Mouse (Mus musculus): ENCODE results near the gene Znrf1. TPM values are rescaled to one million over a fixed set of nuclear protein-coding genes. Genes with fewer than 3 reads are reported as not detected.

The Znrf1 gene
- polyA plus RNA-seq, 1 experiment, result 36.6 TPM

DNA sequence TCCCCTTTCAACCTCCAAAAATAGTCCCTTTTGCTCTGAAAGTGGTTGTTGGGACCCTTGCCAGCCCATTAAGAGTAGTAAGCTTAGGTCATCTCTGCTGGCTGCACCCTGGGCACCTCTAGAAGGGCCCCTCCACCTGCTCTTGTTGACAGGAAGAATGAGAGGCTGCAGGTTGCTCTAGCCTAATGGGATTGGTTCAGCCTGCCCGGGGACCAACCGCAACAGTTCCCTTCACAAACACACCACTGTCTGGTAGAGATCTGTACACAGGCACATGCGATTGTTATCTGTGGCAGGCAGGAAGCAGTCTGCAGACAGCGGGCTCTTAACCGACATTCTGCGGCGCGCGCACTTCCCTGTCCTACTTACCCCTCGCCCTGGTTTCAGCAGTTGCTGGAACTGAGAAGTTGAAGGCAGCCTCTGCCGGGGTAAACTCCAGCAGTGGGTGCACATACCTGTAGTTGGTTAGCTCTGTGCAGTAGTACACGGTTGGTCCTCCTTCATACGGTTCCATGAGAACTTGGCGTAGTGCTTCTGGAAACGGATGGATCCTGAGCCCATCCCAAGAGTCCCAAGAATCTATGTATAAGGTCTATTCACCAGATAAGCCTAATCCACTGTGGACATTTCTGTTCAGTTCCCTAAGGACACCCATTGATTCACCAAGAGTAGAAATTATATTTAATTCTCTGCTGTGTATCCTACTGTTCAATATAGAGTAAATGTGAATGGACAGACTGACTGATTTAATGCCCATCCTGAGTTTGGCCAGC lies 60.0 kb downstream of the Znrf1 start:
- no peak for TF ChIP-seq CTCF (IDR thresholded peaks at IDR 0.05; ENCODE audit: control insufficient read depth, insufficient read depth, insufficient read length)
- TF ChIP-seq CEBPB (IDR thresholded peaks at IDR 0.05; ENCODE audit: low read depth), result no peak
- TF ChIP-seq FOSL1 (IDR thresholded peaks at IDR 0.05; ENCODE audit: insufficient read depth, low read length, poor library complexity, severe bottlenecking), result no peak
- TF ChIP-seq USF1 (IDR thresholded peaks at IDR 0.05; ENCODE audit: low read depth), result no peak
- no peak for TF ChIP-seq MYOG (IDR thresholded peaks at IDR 0.05; ENCODE audit: control insufficient read depth, extremely low read depth, insufficient read length)
- no peak for TF ChIP-seq MYOD1 (IDR thresholded peaks at IDR 0.05; ENCODE audit: control insufficient read depth, insufficient read length, low read depth)
- TF ChIP-seq MAX (IDR thresholded peaks at IDR 0.05), result no peak
- Histone ChIP-seq H3K79me2 (ENCODE audit: control insufficient read depth, insufficient read depth) (peaks cover 99% of the 10 kb centered on the region), H3K4me3 (ENCODE audit: insufficient read depth, poor library complexity, severe bottlenecking) (no peak overlapping the region)

DNA sequence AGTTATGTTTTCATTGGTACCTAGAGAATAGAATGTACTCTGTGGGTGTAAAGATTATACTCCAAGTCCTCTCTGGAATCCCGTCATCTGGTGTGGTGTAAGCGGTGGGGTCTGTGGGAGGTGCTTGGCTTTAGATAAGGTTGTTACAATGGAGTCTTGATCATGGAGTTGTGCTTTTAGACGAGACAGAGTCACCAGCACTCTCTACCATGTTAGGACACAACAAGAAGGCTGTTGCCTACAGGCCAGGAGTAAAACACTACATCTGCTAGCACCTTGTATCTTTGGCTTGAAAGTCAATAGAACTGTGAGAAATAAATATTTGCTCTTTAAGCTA lies 60.6 kb downstream of the Znrf1 start:
- no peaks in the 10 kb centered on the region for H3K27me3 ChIP-seq (ENCODE audit: control insufficient read depth, insufficient read depth, insufficient read length)
- H3K4me3 ChIP-seq (ENCODE audit: insufficient read depth, poor library complexity, severe bottlenecking), result no peak overlapping the region
- H3K79me3 ChIP-seq (ENCODE audit: low read depth), result peaks cover 60% of the 10 kb centered on the region
- peaks cover 99% of the 10 kb centered on the region for H3K79me2 ChIP-seq (ENCODE audit: control insufficient read depth, insufficient read depth)
- no peak overlapping the region for H3ac ChIP-seq (ENCODE audit: control insufficient read depth, insufficient read length, low read depth)
- TF ChIP-seq MYOG (IDR thresholded peaks at IDR 0.05; ENCODE audit: control insufficient read depth, extremely low read depth, insufficient read length) (no peak), MYOD1 (IDR thresholded peaks at IDR 0.05; ENCODE audit: control insufficient read depth, insufficient read length, low read depth) (no peak), MAX (IDR thresholded peaks at IDR 0.05) (no peak), CTCF (IDR thresholded peaks at IDR 0.05; ENCODE audit: control insufficient read depth, insufficient read depth, insufficient read length) (no peak), FOSL1 (IDR thresholded peaks at IDR 0.05; ENCODE audit: insufficient read depth, low read length, poor library complexity, severe bottlenecking) (no peak), USF1 (IDR thresholded peaks at IDR 0.05; ENCODE audit: low read depth) (no peak), CEBPB (IDR thresholded peaks at IDR 0.05; ENCODE audit: low read depth) (no peak)
- no peaks in the 10 kb centered on the region for H3K36me3 ChIP-seq (ENCODE audit: control insufficient read depth, insufficient read depth)

More for the DNA sequence above, 60.0 kb downstream of the Znrf1 start:
- peaks cover 66% of the 10 kb centered on the region for H3K79me3 ChIP-seq (ENCODE audit: low read depth)
- H3ac ChIP-seq (ENCODE audit: control insufficient read depth, insufficient read length, low read depth), result no peak overlapping the region
- H3K27me3 ChIP-seq (ENCODE audit: control insufficient read depth, insufficient read depth, insufficient read length), result no peaks in the 10 kb centered on the region
- no peaks in the 10 kb centered on the region for H3K36me3 ChIP-seq (ENCODE audit: control insufficient read depth, insufficient read depth)

DNA sequence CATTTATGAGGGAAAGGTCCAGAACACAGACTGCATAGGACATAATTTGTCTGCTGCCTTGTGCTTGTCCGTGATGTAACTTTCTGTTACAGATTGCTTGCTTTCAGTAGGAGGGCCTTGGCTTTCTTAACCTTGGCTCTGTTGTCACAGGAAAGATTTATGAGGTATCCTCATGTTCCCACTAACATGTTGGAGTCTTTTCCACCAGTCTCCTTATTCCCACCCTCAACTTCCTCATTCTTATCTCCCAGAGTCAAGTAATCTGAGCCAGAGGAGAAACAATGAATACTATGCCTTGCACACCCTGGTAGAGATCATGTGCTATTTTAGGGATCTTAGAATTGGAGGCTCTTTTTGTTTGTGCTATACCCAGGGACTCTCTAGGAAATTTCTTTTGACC lies 61.4 kb downstream of the Znrf1 start:
- Histone ChIP-seq H3ac (ENCODE audit: control insufficient read depth, insufficient read length, low read depth) (no peak overlapping the region), H3K79me2 (ENCODE audit: control insufficient read depth, insufficient read depth) (peaks cover 99% of the 10 kb centered on the region), H3K79me3 (ENCODE audit: low read depth) (peaks cover 58% of the 10 kb centered on the region), H3K27me3 (ENCODE audit: control insufficient read depth, insufficient read depth, insufficient read length) (no peaks in the 10 kb centered on the region), H3K36me3 (ENCODE audit: control insufficient read depth, insufficient read depth) (no peaks in the 10 kb centered on the region), H3K4me3 (ENCODE audit: insufficient read depth, poor library complexity, severe bottlenecking) (no peak overlapping the region)
- no peak for TF ChIP-seq MYOG (IDR thresholded peaks at IDR 0.05; ENCODE audit: control insufficient read depth, extremely low read depth, insufficient read length)

DNA sequence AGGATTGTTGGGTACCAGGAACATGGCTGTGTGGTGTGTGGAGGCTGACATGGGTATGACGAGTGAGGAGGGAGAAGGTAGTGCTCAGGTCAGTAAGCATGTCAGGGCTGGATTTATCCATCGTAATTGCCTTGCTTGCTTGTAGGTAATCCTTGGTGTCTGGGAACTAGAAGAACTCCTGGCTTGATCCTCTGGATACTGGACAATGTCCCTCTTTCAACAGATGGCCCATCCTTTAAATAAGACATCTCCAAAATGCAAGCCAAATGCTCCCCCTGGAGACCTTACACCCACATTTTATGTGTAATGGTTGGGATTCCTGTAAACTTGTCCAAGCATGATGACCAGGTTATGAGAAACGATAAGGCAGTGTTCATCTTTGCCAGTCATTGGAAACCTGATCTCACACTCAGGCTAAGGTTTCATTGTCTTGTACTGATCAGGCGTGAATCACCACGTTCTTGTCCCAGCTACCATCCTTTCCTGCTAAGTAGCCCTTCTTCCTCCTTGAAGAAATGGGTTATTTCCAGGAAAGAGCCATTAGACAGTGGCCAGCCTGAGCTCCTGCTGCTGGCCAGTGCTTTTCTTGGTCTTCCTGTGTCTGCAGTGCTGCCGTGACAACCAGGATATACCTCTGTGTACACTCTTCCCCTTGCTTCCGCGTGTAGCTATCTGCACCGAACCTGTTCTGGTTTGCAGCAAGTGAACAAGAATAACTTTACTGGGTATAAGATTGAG lies 64.0 kb downstream of the Znrf1 start:
- H3K27me3 ChIP-seq (ENCODE audit: control insufficient read depth, insufficient read depth, insufficient read length), result no peaks in the 10 kb centered on the region
- H3ac ChIP-seq (ENCODE audit: control insufficient read depth, insufficient read length, low read depth), result no peak overlapping the region
- H3K4me3 ChIP-seq (ENCODE audit: insufficient read depth, poor library complexity, severe bottlenecking), result no peak overlapping the region
- peaks cover 47% of the 10 kb centered on the region for H3K79me3 ChIP-seq (ENCODE audit: low read depth)
- peaks cover 99% of the 10 kb centered on the region for H3K79me2 ChIP-seq (ENCODE audit: control insufficient read depth, insufficient read depth)
- H3K36me3 ChIP-seq (ENCODE audit: control insufficient read depth, insufficient read depth), result peaks cover 4% of the 10 kb centered on the region
- TF ChIP-seq MYOD1 (IDR thresholded peaks at IDR 0.05; ENCODE audit: control insufficient read depth, insufficient read length, low read depth) (peak; percentile 24), MYOG (IDR thresholded peaks at IDR 0.05; ENCODE audit: control insufficient read depth, extremely low read depth, insufficient read length) (no peak)

DNA sequence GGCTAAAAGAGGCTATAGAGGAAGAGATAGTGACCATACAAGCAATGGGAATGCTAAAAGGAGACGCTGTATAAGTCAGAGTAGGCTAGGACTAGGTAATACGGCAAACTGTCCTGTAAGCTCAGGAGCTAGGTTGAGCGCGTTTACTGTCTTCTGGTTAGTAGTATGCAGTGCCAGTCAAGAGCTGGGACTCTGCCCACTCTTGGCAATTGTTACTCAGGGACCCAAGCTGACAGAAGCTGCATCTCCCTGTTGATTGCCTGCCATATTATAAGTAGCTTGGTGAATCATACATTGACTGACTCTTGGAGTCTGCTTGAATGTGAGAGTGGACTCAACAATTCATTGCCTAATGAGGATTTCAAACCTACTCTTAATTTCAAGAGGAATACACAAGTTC lies 66.2 kb downstream of the Znrf1 start:
- Histone ChIP-seq H3K36me3 (ENCODE audit: control insufficient read depth, insufficient read depth) (peaks cover 4% of the 10 kb centered on the region), H3K79me2 (ENCODE audit: control insufficient read depth, insufficient read depth) (peaks cover 99% of the 10 kb centered on the region), H3K27me3 (ENCODE audit: control insufficient read depth, insufficient read depth, insufficient read length) (no peaks in the 10 kb centered on the region), H3ac (ENCODE audit: control insufficient read depth, insufficient read length, low read depth) (no peak overlapping the region), H3K79me3 (ENCODE audit: low read depth) (peaks cover 39% of the 10 kb centered on the region), H3K4me3 (ENCODE audit: insufficient read depth, poor library complexity, severe bottlenecking) (no peak overlapping the region)
- no peak for TF ChIP-seq MYOG (IDR thresholded peaks at IDR 0.05; ENCODE audit: control insufficient read depth, extremely low read depth, insufficient read length)
- TF ChIP-seq CTCF (IDR thresholded peaks at IDR 0.05; ENCODE audit: control insufficient read depth, insufficient read depth, insufficient read length), result no peak

DNA sequence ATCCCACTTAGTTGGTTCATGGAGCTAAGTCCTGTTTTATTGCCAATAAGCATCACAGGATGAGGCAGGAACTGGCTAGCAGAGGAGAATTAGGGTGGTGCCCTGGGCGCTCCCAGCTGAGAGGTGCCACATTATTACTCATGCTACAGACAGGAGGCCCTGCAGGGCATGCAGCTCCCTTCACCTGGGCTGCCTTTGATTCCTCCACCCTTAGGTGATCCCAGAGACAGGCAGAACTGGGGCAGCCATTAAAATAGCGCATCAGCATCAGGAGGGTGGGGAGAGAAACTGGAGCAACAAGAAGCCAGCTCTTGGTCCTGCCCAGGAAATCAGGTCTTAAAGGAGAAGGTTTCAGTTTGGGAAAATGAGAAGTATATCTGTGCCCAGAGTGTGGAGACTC lies 69.1 kb downstream of the Znrf1 start:
- Histone ChIP-seq H3K79me2 (ENCODE audit: control insufficient read depth, insufficient read depth) (peaks cover 94% of the 10 kb centered on the region), H3K4me3 (ENCODE audit: insufficient read depth, poor library complexity, severe bottlenecking) (no peak overlapping the region), H3ac (ENCODE audit: control insufficient read depth, insufficient read length, low read depth) (no peak overlapping the region), H3K27me3 (ENCODE audit: control insufficient read depth, insufficient read depth, insufficient read length) (no peaks in the 10 kb centered on the region), H3K79me3 (ENCODE audit: low read depth) (peaks cover 35% of the 10 kb centered on the region), H3K36me3 (ENCODE audit: control insufficient read depth, insufficient read depth) (peaks cover 4% of the 10 kb centered on the region)
- no peak for TF ChIP-seq MAX (IDR thresholded peaks at IDR 0.05)
- no peak for TF ChIP-seq MYOD1 (IDR thresholded peaks at IDR 0.05; ENCODE audit: control insufficient read depth, insufficient read length, low read depth)
- TF ChIP-seq MYOG (IDR thresholded peaks at IDR 0.05; ENCODE audit: control insufficient read depth, extremely low read depth, insufficient read length), result no peak
- TF ChIP-seq USF1 (IDR thresholded peaks at IDR 0.05; ENCODE audit: low read depth), result no peak
- no peak for TF ChIP-seq CTCF (IDR thresholded peaks at IDR 0.05; ENCODE audit: control insufficient read depth, insufficient read depth, insufficient read length)
- no peak for TF ChIP-seq CEBPB (IDR thresholded peaks at IDR 0.05; ENCODE audit: low read depth)

Data from C2C12 (cell line).